Mouse (Mus musculus) ovary, adult 18-20 months (tissue): ENCODE data around the gene Fut8.
"Not testable (repeated sequence)": the region's sequence is repeated elsewhere in the genome, so short reads cannot be mapped to it uniquely, and the experiment has no call there.

Experiments
- DNase-seq: peaks from one replicate; pipeline ENCODE4 v3.0.0; 2022; ENCODE audit warnings: low spot score, mixed read lengths

Gene Fut8

GRCm38 (mm10) chr12:77222272-77222874, 15.6 kb upstream of the Fut8 start:
- DNase-seq, result no peak

- peak; percentile 14 for DNase-seq
Measured at GRCm38 (mm10) chr12:77223595-77223994, 14.3 kb upstream of the Fut8 start.

- no peak for DNase-seq
Measured at GRCm38 (mm10) chr12:77224121-77224520, 13.8 kb upstream of the Fut8 start.

- no peak for DNase-seq
Measured at GRCm38 (mm10) chr12:77224891-77225290, 13.0 kb upstream of the Fut8 start.

GRCm38 (mm10) chr12:77225727-77226126, 12.2 kb upstream of the Fut8 start:
- no peak for DNase-seq

GRCm38 (mm10) chr12:77235958-77236357, 2.0 kb upstream of the Fut8 start:
- DNase-seq, result no peak

GRCm38 (mm10) chr12:77238531-77239389, 835 bp downstream of the Fut8 start:
- peak; percentile 90 for DNase-seq

GRCm38 (mm10) chr12:77239390-77240061, 1.6 kb downstream of the Fut8 start:
- no peak for DNase-seq

- DNase-seq, result no peak
Measured at GRCm38 (mm10) chr12:77240372-77240771, 2.4 kb downstream of the Fut8 start.

GRCm38 (mm10) chr12:77240839-77241238, 2.9 kb downstream of the Fut8 start:
- DNase-seq, result no peak

GRCm38 (mm10) chr12:77262650-77263049, 24.7 kb downstream of the Fut8 start:
- no peak for DNase-seq

GRCm38 (mm10) chr12:77263816-77264215, 25.9 kb downstream of the Fut8 start:
- DNase-seq, result no peak

- DNase-seq, result no peak
Measured at GRCm38 (mm10) chr12:77270694-77271093, 32.8 kb downstream of the Fut8 start.

- DNase-seq, result no peak
Measured at GRCm38 (mm10) chr12:77288507-77288906, 50.6 kb downstream of the Fut8 start.

- DNase-seq, result no peak
Measured at GRCm38 (mm10) chr12:77291017-77291416, 53.1 kb downstream of the Fut8 start.

GRCm38 (mm10) chr12:77291864-77292263, 53.9 kb downstream of the Fut8 start:
- not testable (repeated sequence) for DNase-seq

- DNase-seq, result no peak
Measured at GRCm38 (mm10) chr12:77292375-77293258, 54.7 kb downstream of the Fut8 start.

GRCm38 (mm10) chr12:77296119-77296518, 58.2 kb downstream of the Fut8 start:
- no peak for DNase-seq

GRCm38 (mm10) chr12:77297114-77297513, 59.2 kb downstream of the Fut8 start:
- no peak for DNase-seq

- no peak for DNase-seq
Measured at GRCm38 (mm10) chr12:77297858-77298257, 59.9 kb downstream of the Fut8 start.

GRCm38 (mm10) chr12:77302011-77302410, 64.1 kb downstream of the Fut8 start:
- DNase-seq, result no peak

GRCm38 (mm10) chr12:77303367-77303766, 65.4 kb downstream of the Fut8 start:
- DNase-seq, result no peak
